Mouse (Mus musculus) adrenal gland, postnatal 14 days (tissue): ENCODE measurements around the gene Dlec1. TPM values are rescaled to one million over a fixed set of nuclear protein-coding genes. Genes with fewer than 3 reads are reported as not detected.

ENCODE experiments used
- DNase-seq: peaks from one replicate; pipeline ENCODE4 v3.0.0; 2021; ENCODE audit warnings: mixed read lengths
- long read RNA-seq, 2 experiments: library from polyadenylated mRNA; stranded (forward); transcript quantifications; one replicate each; pipeline ENCODE4 v2.0.0; 2021
- total RNA-seq: library from RNA; stranded (reverse); gene quantifications from 2 replicates; pipeline ENCODE4 v1.2.3, GENCODE M21; 2021

Dlec1 gene
- total RNA-seq, result 1.5 and 1.7 TPM in 2 replicates
- long read RNA-seq, experiment 1, result 0 reads
- long read RNA-seq, experiment 2, result 0 reads

DNA sequence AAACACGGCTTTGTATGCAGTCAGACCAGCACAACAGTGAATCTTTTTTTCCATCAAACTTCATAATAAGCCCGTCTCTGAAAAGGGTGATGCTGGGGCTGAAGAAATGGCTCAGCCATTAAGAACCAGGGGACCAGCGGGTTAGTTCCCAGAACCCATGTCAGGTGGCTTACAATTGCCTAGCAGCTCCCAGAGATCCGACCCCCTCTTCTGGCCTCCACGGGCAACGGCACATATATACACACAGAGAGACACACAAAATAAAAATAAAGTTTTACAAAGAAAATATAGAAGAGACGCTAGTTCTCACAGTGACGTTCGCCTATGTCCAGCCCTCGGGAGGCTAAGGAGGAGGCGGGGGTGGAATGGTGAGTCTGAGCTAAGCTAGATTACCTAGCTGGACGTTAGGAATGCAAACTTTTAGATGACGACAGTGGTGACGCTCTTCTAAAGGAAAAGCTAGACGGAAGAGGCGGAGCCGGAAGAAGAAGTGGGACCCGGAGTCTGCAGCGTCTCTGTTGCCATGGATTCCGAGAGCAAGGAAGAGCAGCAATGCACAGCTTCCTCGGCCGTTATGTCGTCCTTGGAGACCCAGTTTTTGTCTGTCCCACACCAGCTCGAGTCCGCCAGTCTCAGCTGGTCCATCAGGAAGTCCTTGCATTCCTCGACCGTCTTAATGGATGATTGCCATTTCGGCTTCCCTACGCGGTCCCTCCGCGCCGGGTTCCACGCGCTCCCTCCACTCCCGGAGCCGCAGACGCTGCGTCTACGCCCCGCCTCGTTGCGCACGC lies at the start of gene Dlec1:
Gene Dlec1 (plus strand): TSS at position 487 of the 791 bp plus-strand sequence.
- peak; percentile 81 for DNase-seq

DNA sequence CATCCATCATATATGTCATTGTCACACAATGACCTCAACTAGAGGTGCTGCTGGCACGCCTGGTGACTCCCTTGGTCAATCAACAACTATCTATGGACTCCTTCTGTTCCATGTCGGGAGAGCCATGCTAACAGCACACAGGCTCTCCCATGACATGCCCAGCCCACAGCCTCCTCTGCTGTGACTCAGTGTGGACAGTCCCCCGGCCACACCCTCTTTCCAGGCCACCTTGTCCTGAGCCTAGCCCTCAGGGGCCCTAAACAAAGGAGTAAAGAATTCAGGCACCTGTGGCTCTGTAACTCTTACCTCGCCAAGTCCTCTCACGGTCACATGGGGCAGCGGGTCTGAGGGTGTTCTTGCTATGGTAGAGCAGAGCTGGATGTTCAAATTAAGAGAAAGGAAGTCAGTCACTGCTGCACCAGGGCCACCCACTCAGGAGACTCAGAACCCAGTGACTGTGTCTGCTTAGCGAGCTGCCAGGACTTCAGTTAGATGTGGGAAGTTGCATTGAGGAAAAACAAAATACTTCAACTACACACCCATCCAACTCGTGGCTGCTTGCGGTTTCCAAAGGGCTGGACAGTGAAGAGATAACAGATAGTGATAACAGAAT lies 48.2 kb upstream of the Dlec1 start:
- DNase-seq, result no peak

DNA sequence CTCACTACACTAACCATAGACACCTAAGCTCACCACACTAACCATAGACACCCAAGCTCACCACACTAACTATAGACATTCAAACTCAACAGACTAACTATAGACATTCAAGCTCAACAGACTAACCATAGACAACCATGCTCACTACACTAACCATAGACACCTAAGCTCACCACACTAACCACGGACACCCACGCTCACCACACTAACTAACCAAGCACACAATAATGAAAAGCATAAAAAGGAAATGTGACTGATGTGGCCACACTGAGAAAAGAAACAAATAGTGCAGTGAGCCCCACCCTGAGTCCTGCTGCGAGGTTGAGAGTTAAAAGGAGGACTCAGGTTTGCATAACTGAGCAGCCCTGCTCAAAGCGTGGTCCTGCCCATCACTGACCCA lies 46.9 kb upstream of the Dlec1 start:
- DNase-seq, result no peak

DNA sequence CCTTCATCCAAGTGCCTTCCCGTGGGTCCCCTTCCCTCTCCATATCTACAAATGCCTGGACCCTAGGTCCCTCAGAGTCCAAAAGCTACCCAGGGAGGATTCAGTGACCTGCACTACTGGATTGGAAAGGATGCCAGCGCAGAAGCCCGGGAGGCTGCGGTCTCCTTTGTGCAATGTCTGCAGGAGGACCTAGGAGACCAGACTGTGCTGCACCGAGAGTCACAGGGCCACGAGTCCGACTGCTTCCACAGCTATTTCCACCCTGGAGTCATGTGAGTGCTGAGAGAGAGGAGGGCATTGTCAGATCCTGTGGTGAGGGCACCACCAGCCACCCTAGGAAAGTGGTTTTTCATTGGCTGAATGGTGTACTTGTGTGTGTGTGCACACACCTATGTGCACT lies 44.0 kb upstream of the Dlec1 start:
- DNase-seq, result no peak

DNA sequence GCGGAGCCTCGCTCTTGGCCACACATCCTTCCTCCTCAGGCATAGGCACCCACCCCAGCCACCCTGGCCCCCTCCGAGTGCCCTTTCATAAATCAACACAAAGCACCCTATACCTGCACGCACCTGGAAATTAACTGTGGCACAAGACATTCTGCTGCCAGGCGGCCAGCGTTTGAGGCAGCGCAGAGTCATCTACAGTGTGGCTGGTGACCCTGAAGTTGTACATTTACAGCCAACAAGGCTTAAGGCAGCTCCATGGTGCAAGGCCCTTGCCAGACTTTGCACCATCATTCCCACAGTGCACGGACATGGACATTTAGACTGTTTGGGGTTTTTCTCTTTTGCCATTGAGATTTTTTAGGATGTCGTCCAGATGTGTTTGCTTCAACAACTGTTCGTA lies 41.6 kb upstream of the Dlec1 start:
- no peak for DNase-seq

DNA sequence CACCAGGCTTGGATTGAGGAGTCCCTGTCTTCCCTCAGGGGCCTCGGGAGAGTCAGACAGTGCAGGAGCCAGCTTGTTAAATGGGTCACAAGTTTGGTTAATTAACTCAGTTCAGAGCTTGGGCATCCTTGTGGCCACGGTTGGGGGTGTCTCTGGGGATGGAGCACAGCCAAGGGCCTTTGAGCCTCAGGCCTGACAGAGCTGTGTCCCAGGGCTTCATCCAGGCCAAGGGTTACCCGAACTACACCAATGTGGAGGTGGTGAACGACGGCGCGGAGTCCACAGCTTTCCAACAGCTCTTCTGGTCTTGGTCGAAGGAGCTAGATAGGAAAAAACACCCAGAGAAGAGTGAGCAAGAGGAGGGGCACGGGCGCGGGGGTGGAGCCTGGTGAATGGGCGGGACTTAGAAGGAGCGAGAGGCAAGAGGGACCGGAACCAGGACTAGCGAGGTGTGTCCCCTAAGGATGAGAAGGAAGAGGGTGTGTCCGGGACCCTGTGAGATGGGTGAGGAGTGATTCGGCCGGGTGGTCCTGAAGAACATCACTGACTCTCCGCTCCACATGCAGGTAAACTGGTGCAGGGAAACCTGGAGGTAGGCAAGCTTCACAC lies 39.1 kb upstream of the Dlec1 start:
- DNase-seq, result peak; percentile 40

DNA sequence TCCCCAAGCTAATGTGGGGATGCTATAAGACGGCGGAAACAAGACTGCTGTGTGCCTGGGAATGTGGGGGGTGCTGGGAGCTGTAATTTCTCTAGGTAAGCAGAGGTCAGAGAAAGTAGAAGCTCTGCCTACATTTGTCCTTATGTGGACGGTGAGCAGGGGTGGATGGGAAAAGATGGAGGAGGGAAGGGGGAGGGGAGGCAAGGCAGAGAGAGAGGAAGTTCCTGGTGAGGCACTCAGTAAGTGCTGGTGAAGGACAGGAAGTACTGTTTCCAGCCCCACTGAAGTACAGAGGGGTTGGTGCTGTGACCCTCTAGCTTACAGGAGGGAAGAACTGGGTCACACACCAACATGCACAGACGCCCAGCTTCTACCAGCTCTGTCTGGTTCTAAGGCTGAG lies 38.0 kb upstream of the Dlec1 start:
- peak; percentile 5 for DNase-seq

DNA sequence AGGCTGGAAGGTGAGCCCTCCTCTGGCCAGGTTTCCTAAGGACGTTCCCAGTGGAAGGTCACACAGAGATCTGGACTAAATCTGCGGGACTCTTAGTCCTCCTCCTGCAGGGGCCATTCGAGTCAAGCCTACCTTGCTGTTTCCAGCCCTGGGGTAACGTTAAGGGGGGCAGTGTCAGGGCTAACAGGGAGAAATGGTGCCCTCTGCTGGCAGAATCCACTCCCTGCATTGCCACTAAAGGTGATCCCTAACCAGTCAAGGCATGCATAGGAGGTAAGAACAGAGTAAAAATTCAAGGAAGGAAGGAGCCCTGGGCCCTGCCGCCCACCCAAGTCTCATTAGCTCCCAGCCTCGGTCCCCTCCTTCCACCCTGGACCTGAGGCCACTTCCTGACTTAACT lies 34.7 kb upstream of the Dlec1 start:
- DNase-seq, result peak; percentile 87

DNA sequence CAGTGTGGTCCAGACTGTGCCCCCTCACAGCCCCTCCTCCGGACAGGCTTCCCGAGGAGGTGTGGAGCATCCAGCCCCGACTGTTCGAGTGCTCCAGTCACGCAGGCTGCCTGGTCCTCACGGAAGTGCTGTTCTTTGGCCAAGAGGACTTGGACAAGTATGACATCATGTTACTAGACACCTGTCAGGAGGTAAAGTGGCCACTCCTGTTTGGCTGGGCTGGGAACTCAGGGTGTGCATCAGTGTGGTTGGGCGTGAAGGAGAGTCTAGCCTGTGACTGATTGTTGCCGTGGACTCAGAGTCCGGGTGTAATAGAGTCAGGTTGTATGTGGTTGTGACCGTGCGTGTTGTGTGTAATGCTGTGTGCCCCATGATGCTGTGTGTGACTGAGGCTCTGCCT lies 34.0 kb upstream of the Dlec1 start:
- DNase-seq, result no peak

DNA sequence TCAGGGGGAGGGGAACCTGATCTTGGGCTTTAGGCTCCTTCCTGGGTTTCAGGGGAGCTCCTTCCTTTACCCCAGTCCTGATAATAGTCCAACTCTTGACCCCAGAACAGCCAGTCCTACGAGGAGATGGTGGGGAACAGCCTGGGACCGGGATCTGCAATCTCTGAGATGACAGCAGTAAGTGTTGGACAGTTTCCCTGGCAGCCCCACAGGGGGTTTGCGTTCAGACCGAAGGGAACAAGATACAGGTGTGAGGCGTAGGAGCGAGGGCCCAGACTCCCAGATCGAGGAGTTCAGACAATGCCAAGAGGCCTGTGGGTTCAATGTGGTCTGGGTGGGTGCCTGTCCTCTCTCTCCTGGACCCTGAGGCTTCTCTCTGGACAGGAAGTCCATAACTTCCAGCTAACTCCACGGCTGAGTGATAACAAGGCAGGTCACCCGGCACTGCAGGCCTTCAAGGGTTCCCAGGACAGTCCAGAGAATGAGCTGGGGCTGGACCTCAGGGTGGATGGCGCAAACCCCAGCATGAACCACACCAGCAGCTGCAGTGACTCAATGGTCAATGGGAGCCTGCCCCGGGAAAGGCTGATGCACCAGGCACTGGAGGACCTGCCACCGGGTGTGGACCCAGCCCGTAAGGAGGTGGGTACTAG lies 32.0 kb upstream of the Dlec1 start:
- no peak for DNase-seq

DNA sequence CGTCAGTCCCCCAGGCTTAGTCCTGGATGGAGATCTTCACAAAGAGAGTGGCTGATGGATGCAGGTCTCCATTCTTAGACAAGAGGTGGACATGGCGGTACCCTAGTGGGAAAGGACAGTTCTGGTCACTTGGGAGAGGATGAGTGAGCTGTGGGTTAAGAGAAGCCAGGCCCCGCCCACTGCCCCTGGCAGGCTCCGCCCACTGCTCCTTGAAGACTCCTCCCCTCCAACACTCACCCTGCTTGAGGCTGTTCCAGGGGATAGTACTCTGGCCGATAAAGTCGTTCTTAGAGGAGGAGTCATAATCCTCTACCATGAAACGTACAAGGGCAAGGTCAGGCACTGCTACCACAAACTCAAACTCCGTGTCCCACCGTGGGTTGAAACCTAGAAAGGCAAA lies 30.5 kb upstream of the Dlec1 start:
- peak; percentile 59 for DNase-seq

DNA sequence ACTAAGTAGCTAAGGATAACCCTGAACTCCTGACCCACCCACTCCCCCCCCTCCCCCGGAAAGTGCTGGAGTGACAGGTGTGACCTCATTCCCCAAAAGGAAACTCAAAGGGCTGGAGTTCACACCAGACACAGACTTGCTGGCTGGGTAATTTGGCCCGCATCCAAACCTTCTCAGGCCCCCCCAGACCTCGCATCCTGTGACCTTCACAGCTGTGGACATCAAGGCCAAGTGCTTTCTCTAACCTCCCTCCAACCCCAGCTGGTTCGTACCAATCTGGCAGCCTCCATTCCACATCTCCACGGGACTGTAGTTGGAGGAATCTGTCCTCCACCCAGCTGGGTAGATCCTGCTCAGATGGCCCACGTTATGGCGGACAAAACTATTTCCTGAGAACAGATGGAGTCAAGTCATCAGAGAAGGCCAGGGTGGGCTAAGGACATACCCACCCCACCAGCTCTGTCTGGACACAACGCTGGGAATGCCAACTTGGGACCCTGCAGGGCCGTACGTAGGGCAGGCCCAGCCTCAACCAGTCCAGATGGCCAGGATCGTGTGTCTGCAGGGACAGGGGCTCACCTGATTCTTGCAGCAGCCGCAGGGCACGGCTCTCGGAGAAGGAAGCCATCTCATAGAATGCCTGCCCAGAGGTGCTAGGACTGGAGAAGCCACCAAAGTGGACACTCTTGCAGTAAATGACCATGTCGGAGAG lies 28.9 kb upstream of the Dlec1 start:
- peak; percentile 70 for DNase-seq

DNA sequence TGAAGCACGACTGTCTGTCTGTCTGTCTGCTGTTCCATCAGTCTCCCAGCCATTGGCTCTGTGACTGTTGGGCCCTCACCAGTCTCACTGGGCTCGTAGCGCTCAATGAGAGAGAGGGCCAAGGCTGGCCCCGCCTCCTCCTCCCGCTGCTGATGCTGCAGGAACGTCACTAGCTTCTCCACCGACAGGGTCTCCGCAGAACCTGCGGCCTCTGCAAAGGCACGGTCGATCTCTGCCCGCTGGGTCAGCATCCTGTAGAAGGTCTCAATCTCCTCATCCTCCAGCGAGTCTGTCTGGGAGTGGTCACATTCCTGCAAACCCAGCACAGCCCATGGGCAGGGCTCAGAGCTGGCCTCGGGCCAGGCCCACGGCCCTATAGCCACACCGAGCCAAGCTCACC lies 26.6 kb upstream of the Dlec1 start:
- DNase-seq, result no peak

DNA sequence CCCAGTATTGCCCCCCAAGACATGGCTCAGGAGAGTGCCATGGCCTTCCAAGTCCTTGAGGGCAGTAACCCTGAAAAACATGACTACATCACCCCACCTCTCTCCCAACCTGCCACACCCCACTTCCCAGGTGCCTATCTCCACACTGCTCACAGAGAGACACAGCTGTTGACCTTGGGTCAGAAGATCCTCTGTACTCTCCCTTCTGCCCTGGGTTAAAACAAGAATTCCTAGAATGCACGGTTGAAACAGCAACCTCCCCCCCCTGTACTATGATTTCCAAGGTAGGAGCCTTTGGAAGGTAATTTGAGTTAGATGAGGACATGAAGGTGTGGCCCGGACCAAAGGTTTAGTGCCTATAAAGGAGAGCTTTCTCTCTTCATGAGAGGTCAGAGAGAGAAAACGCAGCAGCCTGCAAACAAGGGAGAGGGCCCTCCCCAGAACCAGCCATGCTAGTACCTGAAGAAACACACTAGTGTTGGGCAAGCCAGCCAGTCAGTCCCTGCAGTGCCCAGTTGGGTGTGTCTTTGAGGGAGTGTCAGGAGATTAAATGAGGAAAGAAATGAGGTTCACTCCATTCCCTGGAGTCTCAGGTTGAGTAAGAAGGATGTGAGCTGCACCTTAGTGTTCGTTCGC lies 22.1 kb upstream of the Dlec1 start:
- no peak for DNase-seq

DNA sequence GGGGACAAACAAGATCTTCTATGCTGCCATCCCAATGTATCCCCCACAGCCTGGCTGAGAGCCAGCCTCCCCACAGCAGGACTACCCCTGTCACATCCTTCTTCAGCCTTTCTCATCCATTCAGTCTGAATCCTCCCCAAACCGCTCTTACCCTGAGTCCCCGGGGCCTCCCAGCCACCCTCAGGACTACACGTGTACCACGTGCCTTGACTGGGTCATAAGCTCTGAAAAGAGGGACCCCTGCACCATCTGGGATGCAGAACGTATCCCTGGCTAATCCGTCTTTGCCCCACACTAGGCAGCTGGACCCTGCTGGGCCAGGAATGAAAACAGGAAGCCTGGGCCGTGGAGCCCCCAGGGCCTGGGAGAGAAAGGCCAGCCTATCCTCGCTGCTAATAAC lies 20.2 kb upstream of the Dlec1 start:
- DNase-seq, result no peak

DNA sequence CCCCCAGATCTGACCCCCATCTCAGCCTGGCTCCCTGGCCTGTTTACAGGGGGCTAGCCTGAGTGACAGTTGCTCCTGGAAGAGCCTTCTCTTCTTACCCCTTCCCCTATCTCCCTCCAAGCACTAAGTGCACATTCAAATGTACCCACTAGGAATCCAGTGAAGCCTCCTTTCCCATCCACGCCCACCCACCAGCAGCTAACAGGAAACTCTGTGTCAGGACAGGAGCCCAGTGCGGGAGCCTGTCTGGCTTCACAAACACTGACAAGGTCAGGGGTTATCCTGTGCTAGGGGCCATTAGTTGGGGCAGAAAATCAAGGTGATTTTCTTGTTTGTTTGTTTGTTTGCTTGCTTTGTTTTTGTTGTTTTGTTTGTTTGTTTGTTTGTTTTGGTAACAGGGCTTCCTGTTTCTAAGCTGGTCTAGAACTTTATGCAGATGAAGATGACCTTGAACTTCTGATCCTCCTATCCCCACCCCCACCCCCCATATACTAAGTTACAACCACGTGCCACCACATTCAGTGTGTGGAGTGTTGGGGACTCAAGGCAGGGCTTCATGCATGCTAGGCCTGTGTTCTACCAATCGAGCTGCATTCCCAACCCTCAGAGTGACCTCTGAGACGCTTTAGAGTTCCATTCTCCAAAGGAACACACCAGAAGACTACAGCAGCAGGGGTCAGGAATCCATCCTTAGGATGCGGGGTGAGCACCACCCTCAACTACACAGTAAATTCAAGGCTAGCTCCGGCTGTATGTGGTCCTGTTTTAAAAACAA lies 19.4 kb upstream of the Dlec1 start:
- DNase-seq, result no peak

DNA sequence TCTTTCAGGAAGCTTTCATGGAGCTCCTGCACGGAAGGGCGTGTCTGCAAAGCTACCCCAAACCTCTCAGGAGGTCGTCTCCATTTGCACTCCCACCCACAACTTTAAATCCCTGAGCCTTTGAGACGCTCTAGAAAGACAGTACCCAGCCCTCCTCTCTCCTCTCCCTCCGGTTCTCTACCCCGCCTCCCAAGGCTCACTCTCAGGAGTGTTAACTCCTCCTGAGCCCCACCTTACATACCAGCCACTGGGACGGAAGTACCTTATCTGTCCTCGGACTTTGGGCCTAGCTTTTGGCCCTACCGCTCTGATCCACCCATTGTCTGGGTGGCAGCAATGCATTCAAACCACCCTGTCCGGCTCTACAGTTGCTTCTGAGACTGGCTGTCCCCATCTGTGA lies 18.3 kb upstream of the Dlec1 start:
- no peak for DNase-seq

DNA sequence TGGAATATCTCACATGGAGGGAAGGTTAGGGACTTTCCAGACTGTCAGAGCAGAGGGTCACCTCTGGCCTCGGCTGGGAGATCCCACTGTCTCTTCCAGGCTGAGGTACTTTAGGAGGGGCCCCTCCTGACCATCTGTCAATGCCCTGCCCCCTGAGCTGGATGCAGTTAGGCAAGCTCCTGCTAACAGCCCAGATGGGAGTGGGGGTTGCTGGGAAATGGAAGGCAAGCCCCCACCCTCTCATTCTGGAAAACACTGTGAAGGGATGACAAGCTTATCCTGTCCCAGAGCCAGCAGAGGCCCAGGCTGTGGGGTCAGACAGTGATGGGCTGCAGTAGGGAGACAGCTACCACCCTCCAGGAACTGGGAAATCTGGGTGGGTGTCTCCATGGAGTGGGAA lies 15.8 kb upstream of the Dlec1 start:
- no peak for DNase-seq

DNA sequence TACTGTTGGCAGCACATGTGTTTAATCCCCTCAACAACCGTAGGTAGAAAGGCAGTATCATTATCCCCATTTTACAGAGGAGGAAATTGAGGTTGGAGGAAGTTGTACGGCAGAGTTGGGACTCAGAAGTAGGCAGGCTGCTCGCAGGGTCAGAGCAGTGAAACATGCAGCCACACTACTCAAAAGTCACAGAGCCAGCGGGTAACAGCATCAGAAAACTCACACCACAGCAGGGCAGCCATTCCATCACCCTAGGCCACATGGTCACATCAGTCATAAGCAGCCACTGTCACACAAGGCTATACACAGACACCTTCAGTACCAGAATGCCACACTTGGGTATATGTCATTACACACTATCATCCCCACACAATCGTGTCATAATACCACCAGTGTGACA lies 15.0 kb upstream of the Dlec1 start:
- DNase-seq, result no peak

DNA sequence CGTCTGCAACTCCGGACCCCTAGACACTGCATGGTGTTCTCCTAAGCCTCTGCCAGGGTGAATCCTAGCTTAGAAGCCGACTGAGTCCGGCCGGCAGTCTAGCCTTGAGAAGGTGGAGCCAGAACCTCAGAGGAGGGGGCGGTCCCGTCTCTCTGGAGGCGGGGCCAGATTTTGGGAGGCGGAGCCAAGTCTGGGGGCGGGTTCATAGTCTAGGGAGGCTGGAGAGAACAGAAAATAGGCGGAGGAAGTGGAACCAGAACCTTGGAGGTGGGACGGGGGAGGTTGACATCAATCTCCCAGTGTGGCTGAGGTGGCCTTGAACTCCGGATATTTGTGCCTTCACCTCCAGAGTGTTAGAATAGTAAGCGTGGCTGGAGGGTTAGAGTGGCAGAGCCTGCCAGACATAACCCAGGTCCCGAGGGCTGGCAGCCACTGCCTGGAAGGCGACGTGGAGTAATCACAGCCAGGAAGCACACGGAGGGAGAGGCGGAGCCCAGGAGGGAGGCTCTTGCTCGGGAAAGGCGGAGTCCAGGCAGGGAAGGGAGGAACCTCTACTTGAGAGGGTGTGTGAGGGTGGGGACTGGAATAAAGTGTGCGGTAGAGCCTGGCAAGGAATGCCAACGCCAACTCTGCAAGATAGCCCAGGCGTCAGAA lies 14.0 kb upstream of the Dlec1 start:
- DNase-seq, result peak; percentile 97

DNA sequence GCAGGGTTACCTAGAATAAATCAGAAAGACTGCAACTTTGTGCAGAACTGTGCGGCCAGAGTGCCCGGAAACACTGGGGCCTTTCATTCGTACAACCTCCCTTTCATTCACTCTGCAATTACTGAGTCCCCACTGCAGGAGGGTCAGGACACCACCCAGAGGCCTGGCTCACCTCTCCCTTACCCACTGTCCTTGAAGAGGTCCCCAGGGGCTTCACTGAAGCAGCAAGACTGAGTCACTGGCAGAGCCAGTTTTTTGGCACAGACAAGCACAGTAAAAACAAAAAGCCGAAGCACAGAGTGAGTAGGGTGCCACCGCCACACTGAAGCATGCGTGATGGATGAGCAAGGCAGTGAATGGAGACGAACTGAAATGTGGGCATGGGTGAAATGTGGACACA lies 12.8 kb upstream of the Dlec1 start:
- DNase-seq, result peak; percentile 71
